Mouse (Mus musculus): ENCODE data around the gene Ddr2. TPM values are rescaled to one million over a fixed set of nuclear protein-coding genes. Genes with fewer than 3 reads are reported as not detected.

The Ddr2 gene
- polyA plus RNA-seq, 1 experiment from 2014 or later, result 9.9 TPM

DNA sequence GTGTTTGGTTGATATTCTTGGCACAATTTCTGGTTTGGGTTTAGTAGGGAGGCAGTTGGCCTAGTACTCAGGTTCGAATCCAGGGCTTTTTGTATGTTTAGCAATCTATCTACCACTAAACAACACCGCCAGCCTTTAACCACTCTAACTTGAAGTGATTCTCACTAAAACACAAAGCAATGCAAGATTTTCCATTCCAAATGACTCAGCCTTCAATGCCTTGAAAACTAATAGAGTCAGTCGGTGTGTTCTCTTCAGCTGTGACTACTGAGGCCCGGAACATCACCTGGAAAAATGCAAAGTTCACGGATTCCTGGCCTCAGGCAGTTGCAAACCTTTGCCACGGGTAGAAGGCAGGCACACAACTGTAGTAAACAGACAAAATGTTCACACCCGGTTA lies 178.9 kb downstream of the Ddr2 start:
- peaks cover 23% of the 10 kb centered on the region for H3K4me1 ChIP-seq (replicated peaks)
- no peaks in the 10 kb centered on the region for H3K9me3 ChIP-seq
- no peak for ATAC-seq (ENCODE audit: low FRiP score, low read depth)
- no peak overlapping the region for H3K9ac ChIP-seq
- peak overlapping the region; percentile 38; the same call in 1 of the 2 replicates for H3K27ac ChIP-seq (replicated peaks)
- 83% methylated on average over 7 of the region's 7 CpGs for WGBS
- no peaks in the 10 kb centered on the region for H3K27me3 ChIP-seq
- H3K4me3 ChIP-seq, result no peak overlapping the region
- peak overlapping the region; percentile 34; the same call in 1 of the 2 replicates for H3K4me2 ChIP-seq
- H3K36me3 ChIP-seq, result no peaks in the 10 kb centered on the region

DNA sequence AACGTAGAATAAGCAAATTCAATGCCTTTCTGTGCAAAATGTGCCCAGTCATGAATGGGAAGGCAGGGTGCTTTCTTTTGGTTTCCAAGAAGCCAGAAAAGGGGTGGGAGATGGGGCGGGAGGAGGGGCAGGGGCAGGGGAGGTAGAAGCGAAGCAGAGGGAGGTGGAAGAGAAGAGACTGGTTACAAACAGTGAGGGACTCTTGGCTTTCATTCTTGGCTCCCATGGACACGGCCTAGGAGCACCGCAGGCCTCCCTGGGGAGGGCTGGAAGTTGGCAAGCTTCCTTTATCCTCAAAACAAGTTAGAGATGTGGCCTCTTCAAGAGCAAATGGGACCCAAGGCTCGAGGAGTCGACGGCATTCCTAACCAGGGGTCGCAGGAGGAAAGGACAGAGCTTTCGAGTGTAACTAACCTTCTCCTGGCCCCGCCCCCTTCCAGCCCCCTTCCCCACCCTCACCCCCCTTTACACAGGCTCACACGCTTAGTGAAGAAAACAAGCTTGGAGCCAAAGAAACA lies 182.0 kb downstream of the Ddr2 start, which contains the start of gene Ccdc190:
Gene Ccdc190, plus strand, starts transcription at position 195 of the 518 bp plus-strand sequence.
- ATAC-seq (ENCODE audit: low FRiP score, low read depth), result peak; percentile 92
- H3K27me3 ChIP-seq, result no peaks in the 10 kb centered on the region
- H3K9me3 ChIP-seq, result no peaks in the 10 kb centered on the region
- peaks cover 9% of the 10 kb centered on the region for H3K4me1 ChIP-seq (replicated peaks)
- no peaks in the 10 kb centered on the region for H3K36me3 ChIP-seq
- peak within 1 kb of the TSS; percentile 71 for H3K27ac ChIP-seq (replicated peaks)
- 9% methylated on average over 12 of the region's 12 CpGs for WGBS
- 0 out of 2 replicates have a peak within 1 kb of the TSS, but pooled peaks have one; percentile 1 for H3K9ac ChIP-seq
- peak within 1 kb of the TSS; percentile 14 for H3K4me3 ChIP-seq
- peak within 1 kb of the TSS; percentile 40 for H3K4me2 ChIP-seq

DNA sequence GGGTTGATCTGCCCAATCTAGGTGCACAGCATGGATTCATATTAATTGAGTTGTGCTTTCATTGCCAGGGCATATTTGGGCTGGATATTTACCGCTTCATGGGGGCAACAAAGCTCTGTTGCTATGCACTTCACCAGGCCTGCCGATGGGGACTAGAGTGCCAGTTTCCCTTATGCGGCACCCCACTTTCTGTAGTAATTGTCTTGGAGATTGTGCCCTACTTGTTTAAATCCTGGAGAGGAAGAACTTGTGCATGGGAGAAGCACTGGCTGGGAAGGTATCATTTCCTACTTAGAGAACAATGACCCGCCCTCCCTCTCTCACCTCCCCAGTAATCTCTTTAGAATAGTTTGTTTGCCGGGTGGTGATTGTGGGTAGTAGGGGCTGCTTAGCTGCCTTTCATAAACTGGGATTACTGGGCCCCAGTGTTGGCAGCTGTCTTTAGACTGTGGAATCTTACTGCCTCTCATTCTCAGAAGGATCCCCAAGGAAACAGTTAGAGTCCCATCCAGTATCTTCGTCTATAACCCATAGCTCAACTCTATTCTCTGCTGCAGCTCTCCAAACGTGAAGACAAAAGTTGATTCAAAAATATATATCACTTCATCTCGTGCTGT lies 182.7 kb downstream of the Ddr2 start:
- Histone ChIP-seq H3K4me1 (replicated peaks) (peaks cover 9% of the 10 kb centered on the region), H3K4me2 (peak overlapping the region; percentile 40), H3K27ac (replicated peaks) (peak overlapping the region; percentile 68), H3K36me3 (no peaks in the 10 kb centered on the region), H3K9me3 (no peaks in the 10 kb centered on the region), H3K27me3 (no peaks in the 10 kb centered on the region), H3K4me3 (no peak overlapping the region), H3K9ac (no peak overlapping the region)
- 51% methylated on average over 8 of the region's 8 CpGs for WGBS
- peak; percentile 46 for ATAC-seq (ENCODE audit: low FRiP score, low read depth)

DNA sequence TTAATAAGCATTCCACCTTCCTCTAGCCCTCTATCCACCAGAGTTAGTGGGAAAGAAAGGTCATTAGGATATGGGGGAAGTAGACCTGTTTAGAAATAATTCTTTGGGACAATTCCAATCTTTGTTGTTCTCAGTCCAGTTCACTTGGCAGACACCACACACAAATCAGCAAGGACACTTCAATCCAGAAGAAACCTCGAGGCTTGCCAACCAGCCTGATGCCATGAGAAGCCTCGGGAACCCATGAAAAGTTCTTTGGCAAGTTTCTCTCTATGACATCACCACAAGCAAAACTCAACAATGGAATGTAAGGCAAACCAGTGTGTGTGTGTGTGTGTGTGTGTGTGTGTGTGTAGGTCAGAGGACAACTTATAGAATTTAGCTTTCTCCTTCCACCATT lies 186.0 kb downstream of the Ddr2 start:
- no peaks in the 10 kb centered on the region for H3K36me3 ChIP-seq
- H3K4me3 ChIP-seq, result no peak overlapping the region
- no peak overlapping the region for H3K27ac ChIP-seq (replicated peaks)
- H3K9me3 ChIP-seq, result no peaks in the 10 kb centered on the region
- no peaks in the 10 kb centered on the region for H3K4me1 ChIP-seq (replicated peaks)
- 73% methylated on average over 2 of the region's 2 CpGs for WGBS
- no peak overlapping the region for H3K9ac ChIP-seq
- ATAC-seq (ENCODE audit: low FRiP score, low read depth), result no peak
- H3K27me3 ChIP-seq, result peaks cover 3% of the 10 kb centered on the region; the same call in 1 of the 2 replicates
- H3K4me2 ChIP-seq, result no peak overlapping the region

Other genes starting within 250 kb of the Ddr2 start
- gene Ccdc190, start 182.1 kb downstream of the Ddr2 start, polyA plus RNA-seq (2015; fragmentation: Nextera tagmentation; extraction: Ambion mirVana), result 3.2 and 3.4 TPM in 2 replicates
- 21.3 and 24.3 TPM in 2 replicates for gene Hsd17b7, start 141.5 kb downstream of the Ddr2 start, polyA plus RNA-seq (2015; fragmentation: Nextera tagmentation; extraction: Ambion mirVana)
- gene Uap1, start 64.2 kb upstream of the Ddr2 start, polyA plus RNA-seq (2015; fragmentation: Nextera tagmentation; extraction: Ambion mirVana), result 61.9 and 62.4 TPM in 2 replicates
- 9.6 TPM in 2 replicates for gene Uhmk1, start 104.6 kb upstream of the Ddr2 start, polyA plus RNA-seq (2015; fragmentation: Nextera tagmentation; extraction: Ambion mirVana)
- gene Sh2d1b2, start 122.0 kb upstream of the Ddr2 start, polyA plus RNA-seq (2015; fragmentation: Nextera tagmentation; extraction: Ambion mirVana), result not detected in 2 replicates
- gene Sh2d1b1, start 166.6 kb upstream of the Ddr2 start, polyA plus RNA-seq (2015; fragmentation: Nextera tagmentation; extraction: Ambion mirVana), result 0.09 and 0.13 TPM in 2 replicates
- gene Gm7694, start 195.6 kb upstream of the Ddr2 start, polyA plus RNA-seq (2015; fragmentation: Nextera tagmentation; extraction: Ambion mirVana), result 2.1 and 2.6 TPM in 2 replicates
- gene Spata46, start 198.0 kb upstream of the Ddr2 start, polyA plus RNA-seq (2015; fragmentation: Nextera tagmentation; extraction: Ambion mirVana), result 0.61 and 1.2 TPM in 2 replicates

Data from hindbrain, embryonic 15.5 days (tissue).